Mouse (Mus musculus) intestine, embryonic 15.5 days (tissue): Measurements from ENCODE around the gene Dlgap1. TPM values are rescaled to one million over a fixed set of nuclear protein-coding genes. Genes with fewer than 3 reads are reported as not detected.

Source experiments
- ATAC-seq: fragments of 200-750 bp; cut with Nextera tagmentation; 2 replicates; pipeline ENCODE4 v1.8.0; 2017; ENCODE audit warnings: moderate TSS enrichment, moderate library complexity
- H3K27ac ChIP-seq: fragments of 300-500 bp; sonication (generic); 2 replicates; pipeline ENCODE4 v1.5.1; 2015; ENCODE audit warnings: mild to moderate bottlenecking, inconsistent platforms
- H3K27me3 ChIP-seq: fragments of 300-500 bp; sonication (generic); replicated peaks from 2 replicates; pipeline ENCODE4 v1.6.1; 2015; ENCODE audit warnings: inconsistent platforms
- H3K36me3 ChIP-seq: fragments of 300-500 bp; sonication (generic); 2 replicates; pipeline ENCODE4 v1.6.1; 2015; ENCODE audit warnings: inconsistent platforms
- H3K4me1 ChIP-seq: fragments of 300-500 bp; sonication (generic); replicated peaks from 2 replicates; pipeline ENCODE4 v1.6.1; 2015; ENCODE audit warnings: inconsistent platforms
- H3K4me2 ChIP-seq: fragments of 300-500 bp; sonication (generic); replicated peaks from 2 replicates; pipeline ENCODE4 v1.6.1; 2015; ENCODE audit warnings: mild to moderate bottlenecking, inconsistent platforms
- H3K4me3 ChIP-seq: fragments of 300-500 bp; sonication (generic); replicated peaks from 2 replicates; pipeline ENCODE4 v1.5.1; 2015; ENCODE audit warnings: inconsistent platforms
- H3K9ac ChIP-seq: fragments of 300-500 bp; sonication (generic); 2 replicates; pipeline ENCODE4 v1.6.1; 2015; ENCODE audit warnings: inconsistent platforms
- H3K9me3 ChIP-seq: fragments of 300-500 bp; sonication (generic); 2 replicates; pipeline ENCODE4 v1.6.1; 2016; ENCODE audit warnings: inconsistent platforms
- WGBS: fragments of 180-500 bp; shearing (Covaris S2); methylation state at CpG from one replicate; pipeline ENCODE4 v1.1.7; 2015; 5-methylcytosine and 5-hydroxymethylcytosine counted together
- polyA plus RNA-seq: library from polyadenylated mRNA; unstranded; fragments of >200 nt; fragmentation: Nextera tagmentation; extraction: Ambion mirVana; gene quantifications from 2 replicates; pipeline ENCODE4 v1.2.1, GENCODE M21; 2015

Gene Dlgap1
- polyA plus RNA-seq, 1 experiment from 2014 or later = 1.6 TPM

DNA sequence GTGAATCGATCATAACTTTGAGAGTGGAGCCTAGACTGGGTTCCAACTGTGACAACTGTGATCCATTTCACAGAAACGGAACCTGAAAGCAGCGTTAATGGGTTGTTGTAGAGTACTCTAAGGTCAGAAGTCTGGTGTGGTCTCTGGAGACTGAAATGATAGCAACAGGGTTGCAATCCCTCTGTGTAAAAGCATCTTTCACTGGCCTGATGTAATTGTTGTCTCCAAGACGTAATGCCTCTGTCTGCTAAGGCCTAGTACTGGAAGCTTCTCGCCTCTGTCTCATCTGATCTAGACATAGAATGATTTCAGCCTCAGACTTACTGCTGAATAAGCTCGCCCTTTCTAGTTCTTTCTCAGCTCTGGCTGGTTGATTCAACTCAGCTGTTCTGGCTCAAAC, 721.3 kb downstream of the Dlgap1 start:
- no peak for ATAC-seq
- Histone ChIP-seq H3K36me3 (no peaks in the 10 kb centered on the region), H3K9ac (no peak overlapping the region), H3K9me3 (no peaks in the 10 kb centered on the region; the same call in 1 of the 2 replicates), H3K4me2 (no peak overlapping the region), H3K27ac (no peak overlapping the region), H3K4me3 (no peak overlapping the region), H3K4me1 (no peaks in the 10 kb centered on the region), H3K27me3 (no peaks in the 10 kb centered on the region)
- WGBS = 79% methylated on average over 6 of the region's 6 CpGs

DNA sequence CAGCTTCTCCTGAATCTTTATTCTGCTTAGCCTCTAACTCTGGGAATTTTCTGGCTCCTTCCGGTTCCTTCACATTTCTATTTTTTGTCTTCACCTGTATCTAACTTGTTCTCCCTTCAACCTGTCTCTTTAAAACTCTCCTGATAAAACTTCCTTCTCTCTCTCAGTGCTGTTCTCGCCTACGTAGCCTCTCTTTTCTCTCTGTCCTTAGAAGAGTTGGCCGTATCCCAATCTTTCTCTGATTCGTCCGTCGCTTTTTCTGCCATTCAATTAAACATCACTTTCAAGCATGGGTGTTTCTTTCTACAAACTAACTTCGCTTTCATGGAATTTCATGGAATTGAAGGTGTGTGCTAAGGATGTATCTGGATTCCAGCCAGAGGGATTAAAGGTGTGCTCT, 721.7 kb downstream of the Dlgap1 start:
- Histone ChIP-seq H3K9me3 (no peaks in the 10 kb centered on the region; the same call in 1 of the 2 replicates), H3K36me3 (no peaks in the 10 kb centered on the region), H3K4me1 (no peaks in the 10 kb centered on the region), H3K4me3 (no peak overlapping the region), H3K27me3 (no peaks in the 10 kb centered on the region), H3K4me2 (no peak overlapping the region), H3K9ac (no peak overlapping the region), H3K27ac (no peak overlapping the region)
- 83% methylated on average over 8 of the region's 8 CpGs for WGBS
- ATAC-seq = no peak

DNA sequence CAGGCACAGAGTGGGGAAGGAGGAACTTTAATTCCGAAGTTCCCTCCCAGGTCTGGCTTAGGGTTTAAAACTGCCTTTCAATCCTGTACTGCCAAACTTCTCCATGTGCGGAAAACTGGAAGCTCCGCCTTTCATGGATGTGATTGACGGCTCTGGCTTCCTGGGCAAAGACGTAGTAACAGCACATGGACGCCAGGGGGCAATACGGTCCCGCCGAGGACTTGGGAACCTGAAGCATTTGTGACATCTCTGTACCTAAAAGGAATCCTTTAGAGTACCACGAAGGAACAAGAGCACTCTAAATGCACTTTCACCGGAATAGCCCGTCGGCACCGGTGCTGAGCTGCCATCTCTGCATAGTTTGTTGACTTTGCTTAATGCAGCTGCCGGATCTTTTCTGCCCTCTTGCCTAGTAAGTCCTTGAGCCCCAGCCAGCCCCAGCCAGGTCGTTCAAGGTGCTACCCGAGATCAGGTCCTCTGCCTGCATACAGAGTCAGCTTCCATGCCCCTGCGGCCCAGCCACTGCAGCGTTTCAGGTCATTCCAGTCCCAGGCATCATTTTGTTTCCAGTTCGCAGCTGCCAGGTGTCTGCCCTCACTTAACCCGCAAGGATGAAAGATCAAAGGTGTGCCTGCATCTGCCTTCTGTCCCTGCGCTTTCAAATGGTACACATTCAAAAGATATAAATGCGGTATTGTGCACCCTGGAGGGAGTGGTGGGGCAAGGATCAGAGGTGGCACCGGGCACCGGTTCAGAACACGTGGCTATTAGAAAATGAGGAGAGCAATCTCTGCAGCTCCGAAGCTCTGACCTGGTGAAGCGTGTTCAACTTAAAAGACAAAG, 738.3 kb downstream of the Dlgap1 start:
- 4% methylated on average over 28 of the region's 28 CpGs for WGBS

DNA sequence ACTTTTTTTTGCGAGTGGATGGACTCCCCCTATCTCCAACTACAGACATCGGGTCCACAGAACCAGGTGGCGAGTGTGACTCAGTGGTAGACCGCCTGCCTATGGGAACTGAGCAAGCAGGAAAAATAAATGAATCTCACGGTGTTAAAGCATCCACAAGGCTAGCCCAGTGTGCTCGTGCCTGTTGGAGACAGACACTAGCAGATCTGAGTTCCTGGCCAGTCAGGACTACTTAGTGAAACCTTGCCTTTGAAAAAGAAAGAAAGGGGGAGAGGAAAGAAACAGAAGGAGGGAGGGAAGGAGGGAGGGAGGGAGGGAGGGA, 738.9 kb downstream of the Dlgap1 start:
- ATAC-seq = no peak; the same call in 1 of the 2 replicates
- Histone ChIP-seq H3K4me2 (0 out of 2 replicates have a peak overlapping the region, but pooled peaks have one; percentile 68), H3K27me3 (no peaks in the 10 kb centered on the region), H3K4me3 (no peak overlapping the region), H3K9me3 (no peaks in the 10 kb centered on the region), H3K36me3 (no peaks in the 10 kb centered on the region), H3K4me1 (peaks cover 7% of the 10 kb centered on the region), H3K27ac (no peak overlapping the region), H3K9ac (no peak overlapping the region)
- 38% methylated on average over 6 of the region's 6 CpGs for WGBS

More for the DNA sequence above, 738.3 kb downstream of the Dlgap1 start:
- no peaks in the 10 kb centered on the region for H3K36me3 ChIP-seq
- H3K9me3 ChIP-seq = no peaks in the 10 kb centered on the region
- H3K4me3 ChIP-seq = peak overlapping the region; percentile 6; the same call in 1 of the 2 replicates
- H3K27me3 ChIP-seq = no peaks in the 10 kb centered on the region
- no peak overlapping the region for H3K27ac ChIP-seq
- peaks cover 7% of the 10 kb centered on the region for H3K4me1 ChIP-seq
- peak overlapping the region; percentile 68 for H3K4me2 ChIP-seq
- peak overlapping the region; percentile 13; the same call in 1 of the 2 replicates for H3K9ac ChIP-seq
- ATAC-seq = peak; percentile 84

DNA sequence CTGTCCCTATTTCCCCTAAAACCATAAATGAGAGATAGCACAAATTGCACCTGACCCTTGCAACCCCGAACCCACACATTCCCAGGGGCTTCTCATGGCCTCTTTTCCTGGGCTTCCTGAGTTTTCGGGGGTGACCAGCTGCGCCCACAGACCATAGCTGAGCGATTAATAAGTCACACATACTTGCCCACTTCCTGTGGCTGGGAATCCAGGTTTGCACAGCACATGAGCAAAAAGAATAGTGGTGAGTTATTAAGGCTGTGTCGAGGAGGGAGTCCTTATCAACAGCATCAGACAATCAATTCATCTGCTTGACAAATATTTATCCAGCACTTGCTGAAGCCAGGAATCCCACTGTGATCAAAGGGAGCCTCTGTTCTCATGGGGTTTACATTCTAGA, 740.7 kb downstream of the Dlgap1 start:
- ATAC-seq = 0 out of 2 replicates have a peak, but pooled peaks have one; percentile 12
- H3K4me1 ChIP-seq = peaks cover 7% of the 10 kb centered on the region
- H3K27me3 ChIP-seq = no peaks in the 10 kb centered on the region
- no peak overlapping the region for H3K4me3 ChIP-seq
- no peak overlapping the region for H3K9ac ChIP-seq
- no peaks in the 10 kb centered on the region for H3K9me3 ChIP-seq
- H3K27ac ChIP-seq = no peak overlapping the region
- no peak overlapping the region for H3K4me2 ChIP-seq
- H3K36me3 ChIP-seq = no peaks in the 10 kb centered on the region
- 50% methylated on average over 5 of the region's 5 CpGs for WGBS

DNA sequence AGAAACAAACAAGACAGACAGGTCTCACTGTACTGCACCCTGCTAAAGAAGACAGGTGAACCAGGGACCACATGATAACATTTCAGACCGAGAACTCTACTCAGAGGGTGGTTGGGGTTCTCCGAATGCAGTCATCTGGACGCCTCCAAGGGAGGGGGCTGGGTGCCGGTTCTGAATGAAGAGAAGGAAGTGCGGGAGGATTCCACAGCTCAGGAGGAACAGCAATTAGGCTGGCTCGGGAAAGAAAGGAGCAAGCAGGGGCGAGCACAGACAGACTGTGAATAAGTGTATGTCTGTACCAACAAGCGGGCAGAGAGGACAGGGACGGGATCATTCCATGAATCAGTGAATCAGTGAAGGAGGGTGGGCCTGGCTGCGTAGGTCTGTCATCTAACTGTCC, 744.6 kb downstream of the Dlgap1 start:
- Histone ChIP-seq H3K27me3 (no peaks in the 10 kb centered on the region), H3K4me3 (no peak overlapping the region), H3K4me2 (no peak overlapping the region), H3K9ac (no peak overlapping the region), H3K36me3 (no peaks in the 10 kb centered on the region), H3K9me3 (no peaks in the 10 kb centered on the region), H3K27ac (no peak overlapping the region), H3K4me1 (no peaks in the 10 kb centered on the region)
- 58% methylated on average over 10 of the region's 10 CpGs for WGBS
- no peak for ATAC-seq

DNA sequence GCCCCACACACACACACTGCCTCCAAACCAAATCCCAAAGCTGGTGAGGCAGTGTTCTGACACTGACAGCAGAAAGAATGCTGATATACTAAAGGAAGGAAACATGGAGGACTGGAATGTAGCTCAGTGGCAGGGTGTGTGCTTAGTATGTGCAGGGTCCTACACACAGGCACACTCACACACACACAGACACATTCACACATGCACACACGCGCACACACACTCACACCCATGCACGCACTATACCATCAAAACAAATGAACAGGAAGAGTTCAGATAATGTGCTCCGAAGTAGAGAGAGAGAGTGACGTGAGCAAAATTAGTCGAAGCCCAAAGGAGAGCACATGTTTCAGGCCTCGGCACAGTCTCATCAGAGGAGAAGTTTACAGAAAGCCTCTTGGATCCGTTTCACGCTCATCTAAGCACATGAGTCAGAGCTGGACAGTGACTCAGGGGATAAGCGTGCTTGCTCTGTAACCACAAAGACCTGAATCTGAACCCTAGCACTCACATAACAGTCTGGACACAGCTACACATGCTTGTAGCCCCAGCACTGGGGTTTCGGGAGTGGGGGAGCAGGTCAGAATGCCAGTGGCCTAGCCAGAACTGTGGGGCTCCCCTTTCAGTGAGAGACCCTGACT, 750.9 kb downstream of the Dlgap1 start:
- no peak overlapping the region for H3K27ac ChIP-seq
- H3K9ac ChIP-seq = no peak overlapping the region
- H3K4me3 ChIP-seq = no peak overlapping the region
- H3K36me3 ChIP-seq = no peaks in the 10 kb centered on the region
- H3K27me3 ChIP-seq = no peaks in the 10 kb centered on the region
- H3K4me1 ChIP-seq = no peaks in the 10 kb centered on the region
- no peak for ATAC-seq
- no peak overlapping the region for H3K4me2 ChIP-seq
- WGBS = 69% methylated on average over 11 of the region's 11 CpGs
- no peaks in the 10 kb centered on the region for H3K9me3 ChIP-seq

DNA sequence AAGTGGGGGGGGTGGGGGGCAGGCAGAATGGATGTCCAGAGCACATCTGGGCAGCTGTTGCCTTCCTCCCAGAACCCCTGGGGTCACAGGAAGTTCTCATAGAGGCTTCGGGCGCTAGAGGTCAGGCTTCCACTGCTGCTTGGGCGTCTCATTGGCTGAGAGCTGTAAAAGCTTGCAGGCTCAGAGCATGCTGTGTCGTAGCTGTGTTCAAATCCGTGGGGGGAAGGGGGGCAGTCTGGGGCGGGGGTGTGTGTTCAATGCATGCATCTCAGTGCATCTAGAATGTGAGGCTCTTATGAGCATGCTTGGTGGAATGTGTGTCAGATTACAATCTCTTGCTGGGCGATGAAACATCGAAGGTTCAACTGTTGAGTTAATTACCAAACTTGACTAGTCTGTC, 751.9 kb downstream of the Dlgap1 start:
- Histone ChIP-seq H3K4me3 (no peak overlapping the region), H3K36me3 (no peaks in the 10 kb centered on the region), H3K27ac (no peak overlapping the region), H3K27me3 (no peaks in the 10 kb centered on the region), H3K9ac (no peak overlapping the region), H3K4me2 (no peak overlapping the region), H3K9me3 (no peaks in the 10 kb centered on the region), H3K4me1 (no peaks in the 10 kb centered on the region)
- 0 out of 2 replicates have a peak, but pooled peaks have one; percentile 53 for ATAC-seq
- WGBS = 24% methylated on average over 8 of the region's 8 CpGs

DNA sequence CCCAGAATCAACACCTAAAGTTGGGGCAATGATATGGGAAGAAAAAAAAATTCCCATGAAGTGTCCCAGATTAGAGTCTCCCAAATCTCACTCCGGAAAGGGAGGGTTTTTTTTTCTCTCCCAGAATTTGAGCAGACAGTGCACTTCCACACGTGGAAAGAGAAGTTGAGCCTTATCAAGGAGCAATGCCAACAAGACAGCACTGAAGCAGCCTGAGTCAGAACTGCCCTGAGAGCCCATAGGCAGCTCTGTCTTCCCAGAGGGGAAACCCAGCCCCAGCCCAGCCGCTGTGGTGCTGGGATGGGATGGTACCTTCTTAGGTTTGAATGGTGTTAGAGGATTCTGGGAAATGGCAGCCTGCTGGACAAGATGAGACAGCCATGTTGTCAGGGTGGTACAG, 753.3 kb downstream of the Dlgap1 start:
- Histone ChIP-seq H3K9ac (no peak overlapping the region), H3K27ac (no peak overlapping the region), H3K27me3 (no peaks in the 10 kb centered on the region), H3K4me3 (no peak overlapping the region), H3K4me1 (no peaks in the 10 kb centered on the region), H3K4me2 (no peak overlapping the region), H3K36me3 (no peaks in the 10 kb centered on the region), H3K9me3 (no peaks in the 10 kb centered on the region)
- 73% methylated on average over 3 of the region's 3 CpGs for WGBS
- no peak for ATAC-seq

DNA sequence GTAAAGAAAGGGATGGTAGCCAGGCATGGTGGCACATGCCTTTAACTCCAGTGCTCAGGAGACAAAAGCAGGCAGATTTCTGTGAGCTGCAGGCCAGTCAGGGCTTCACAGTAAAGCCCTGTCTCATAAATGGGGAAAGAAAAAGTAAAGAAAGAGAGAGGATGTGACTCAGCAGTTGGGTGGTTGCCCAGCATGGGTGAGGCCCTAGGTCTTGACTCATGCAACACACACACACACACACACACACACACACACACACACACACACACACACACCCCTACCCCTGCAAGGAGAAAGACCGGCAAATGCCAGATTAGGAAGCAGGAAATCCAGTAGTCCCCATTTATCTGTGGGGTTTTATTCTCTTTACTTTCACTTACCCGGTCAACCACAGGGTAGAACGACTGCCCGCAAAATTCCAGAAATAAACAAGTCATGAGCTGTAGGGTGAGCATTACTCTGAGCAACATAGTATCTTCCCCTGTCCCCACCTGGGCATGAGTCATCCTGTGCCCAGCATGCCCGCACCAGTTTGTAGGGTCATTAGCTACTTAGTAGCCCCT, 759.9 kb downstream of the Dlgap1 start:
- ATAC-seq = peak; percentile 47
- Histone ChIP-seq H3K27ac (no peak overlapping the region), H3K36me3 (no peaks in the 10 kb centered on the region), H3K4me1 (0 out of 2 replicates have a peak, but pooled peaks cover 3% of the 10 kb centered on the region), H3K27me3 (no peaks in the 10 kb centered on the region), H3K4me2 (no peak overlapping the region), H3K4me3 (no peak overlapping the region), H3K9me3 (no peaks in the 10 kb centered on the region), H3K9ac (no peak overlapping the region)
- 58% methylated on average over 5 of the region's 5 CpGs for WGBS

DNA sequence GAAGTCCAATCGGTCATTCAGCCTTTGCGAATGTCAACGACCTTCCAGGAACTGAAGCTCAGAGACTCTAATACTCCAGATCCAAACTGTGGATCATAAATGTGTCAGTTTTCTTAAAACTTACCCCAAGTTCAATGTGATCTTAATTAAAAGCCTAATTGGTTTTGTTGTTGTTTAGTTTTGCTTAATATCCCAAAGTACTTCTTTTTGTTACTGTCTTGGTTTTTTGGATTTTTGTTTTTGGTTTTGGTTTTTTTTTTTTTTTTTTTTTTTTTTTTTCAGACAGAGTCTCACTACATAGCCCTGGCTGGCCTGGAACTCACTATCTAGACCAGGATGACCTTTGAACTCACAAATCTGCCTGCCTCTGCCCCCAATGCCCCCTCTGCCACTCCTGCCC, 765.9 kb downstream of the Dlgap1 start:
- H3K4me3 ChIP-seq = no peak overlapping the region
- H3K9ac ChIP-seq = no peak overlapping the region
- no peak for ATAC-seq
- H3K4me1 ChIP-seq = peaks cover 13% of the 10 kb centered on the region
- no peaks in the 10 kb centered on the region for H3K9me3 ChIP-seq
- no peaks in the 10 kb centered on the region for H3K36me3 ChIP-seq
- no peak overlapping the region for H3K4me2 ChIP-seq
- 80% methylated on average over 3 of the region's 3 CpGs for WGBS
- no peaks in the 10 kb centered on the region for H3K27me3 ChIP-seq
- no peak overlapping the region for H3K27ac ChIP-seq

DNA sequence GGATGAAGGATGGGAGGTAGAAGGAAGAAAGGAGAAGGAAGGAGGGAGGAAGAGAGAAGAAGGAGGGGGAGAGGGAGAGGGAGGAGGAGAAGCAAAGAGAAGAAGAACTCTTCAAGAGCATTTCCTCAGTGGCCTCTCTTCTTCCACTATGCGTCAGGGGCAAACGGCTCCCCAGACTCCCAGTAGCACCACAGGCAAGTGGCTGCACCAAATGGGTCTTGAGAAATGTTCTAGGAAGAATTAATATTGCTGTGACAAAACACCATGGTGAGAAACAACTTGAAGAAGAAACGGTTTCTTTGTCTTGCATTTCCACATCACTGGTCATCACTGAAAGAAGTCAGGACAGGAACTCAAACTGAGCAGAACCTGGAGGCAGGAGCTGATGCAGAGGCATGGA, 766.5 kb downstream of the Dlgap1 start:
- no peaks in the 10 kb centered on the region for H3K27me3 ChIP-seq
- peaks cover 13% of the 10 kb centered on the region for H3K4me1 ChIP-seq
- no peak overlapping the region for H3K9ac ChIP-seq
- H3K4me3 ChIP-seq = no peak overlapping the region
- no peak overlapping the region for H3K4me2 ChIP-seq
- WGBS = 82% methylated on average over 3 of the region's 3 CpGs
- no peaks in the 10 kb centered on the region for H3K36me3 ChIP-seq
- no peak overlapping the region for H3K27ac ChIP-seq
- ATAC-seq = no peak
- H3K9me3 ChIP-seq = no peaks in the 10 kb centered on the region
